Mouse (Mus musculus): ENCODE results near the gene Chp2.
"Not testable (repeated sequence)": the region's sequence is repeated elsewhere in the genome, so short reads cannot be mapped to it uniquely, and the experiment has no call there.

Gene Chp2

DNA sequence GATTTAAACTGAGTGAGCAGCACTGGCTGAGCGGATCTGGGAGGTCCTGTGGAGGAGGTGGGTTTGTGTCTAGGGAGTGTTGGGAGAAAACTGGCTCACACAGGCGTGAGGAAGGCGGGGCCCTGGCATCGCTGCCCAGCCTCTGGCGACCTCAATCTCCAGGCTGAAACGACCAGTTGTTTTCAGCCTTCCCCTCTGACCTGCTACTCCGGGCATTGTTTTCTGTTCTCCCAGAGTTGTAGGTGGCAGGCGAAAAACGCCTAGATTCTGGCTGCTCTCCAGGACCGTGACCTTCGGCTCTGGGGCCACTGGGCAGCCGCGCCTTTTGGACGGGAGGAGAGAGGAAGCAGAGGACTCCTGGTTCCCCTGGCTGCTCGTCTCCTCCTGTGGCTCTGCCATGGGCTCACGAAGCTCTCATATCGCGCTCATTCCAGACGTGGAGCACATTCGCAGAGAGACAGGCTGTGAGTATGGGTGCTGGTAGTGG, at the start of gene Chp2:
Gene Chp2 (plus strand): TSS at position 182 of the 487 bp plus-strand sequence.
- DNase-seq: peak; percentile 32

DNA sequence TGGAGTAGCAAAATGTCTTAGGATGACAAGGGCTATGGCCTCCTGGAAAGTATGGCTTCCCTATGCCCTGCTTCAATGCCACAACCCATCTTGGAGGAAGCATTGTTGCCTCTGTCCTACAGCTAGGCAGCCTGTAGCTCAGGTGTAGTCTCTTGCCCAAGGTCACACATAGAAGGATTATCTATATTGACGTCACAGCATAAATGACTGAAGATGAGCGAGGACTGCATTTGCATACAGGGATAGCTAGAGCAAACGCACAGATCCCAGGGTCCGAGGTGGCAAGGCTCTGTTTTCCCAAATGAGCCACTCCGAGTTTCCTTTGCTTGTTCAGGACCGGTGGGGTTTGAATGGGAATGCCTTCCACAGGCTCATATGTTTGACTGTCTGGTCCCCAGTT, 48.6 kb upstream of the Chp2 start:
- DNase-seq: no peak

DNA sequence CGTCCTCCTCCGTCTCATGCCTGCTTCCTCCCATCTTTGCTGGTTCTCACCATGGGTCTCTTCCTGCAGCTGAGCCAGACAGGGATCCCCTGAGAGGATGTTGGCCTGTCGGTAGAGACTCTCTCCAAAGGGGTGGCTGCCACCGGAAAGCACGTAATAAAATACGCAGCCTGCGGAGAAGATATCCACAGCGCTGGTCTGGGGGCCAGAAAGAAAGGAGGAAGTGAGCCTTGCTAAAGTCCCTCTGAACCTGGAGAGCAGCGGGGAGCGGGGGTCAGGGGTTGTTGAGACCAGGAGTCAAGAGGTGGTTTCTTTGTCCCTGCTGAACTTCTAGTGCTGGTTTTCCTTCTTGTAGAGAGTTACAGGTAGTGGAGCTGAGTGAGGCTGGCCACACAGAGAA, 47.7 kb upstream of the Chp2 start:
- no peak for DNase-seq

DNA sequence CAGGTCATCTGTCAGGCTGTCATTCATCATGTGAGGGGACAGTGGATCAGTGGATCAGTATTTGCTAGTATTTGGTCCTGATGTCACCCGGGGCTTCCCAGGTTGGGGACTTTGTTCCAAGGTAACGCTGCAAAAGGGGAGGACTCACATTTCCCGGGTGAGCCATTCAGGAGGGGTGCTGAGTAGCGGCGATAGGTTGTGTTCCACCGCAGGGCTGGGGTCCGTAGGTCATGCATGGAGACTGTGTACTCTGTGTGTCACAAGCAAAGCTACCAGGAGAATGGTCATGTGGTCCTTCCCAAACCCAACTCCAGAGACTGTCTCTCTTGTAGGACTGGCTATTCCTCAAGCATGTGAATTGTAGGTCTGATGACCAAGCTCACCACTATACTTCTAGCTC, 38.6 kb upstream of the Chp2 start:
- no peak for DNase-seq

DNA sequence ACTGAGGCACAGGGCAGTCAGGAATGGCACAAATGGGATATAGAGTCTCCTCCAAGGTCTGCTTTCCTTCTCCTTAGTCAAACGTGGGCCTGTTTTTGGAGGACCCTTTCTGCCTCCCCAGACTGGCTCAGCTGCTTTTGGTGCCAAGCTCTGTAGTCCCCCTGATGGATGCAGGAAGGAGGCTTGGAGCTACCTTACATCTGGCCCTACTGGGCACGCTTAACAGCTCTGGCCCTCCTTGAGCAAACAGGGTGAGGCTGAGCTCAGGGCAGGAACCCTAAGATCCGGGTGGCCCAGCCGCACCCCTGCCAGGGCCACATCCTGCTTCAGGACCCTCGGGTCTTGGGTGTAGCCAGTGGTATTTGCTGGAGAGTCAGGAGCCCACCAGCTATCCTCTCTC, 34.7 kb upstream of the Chp2 start:
- DNase-seq: no peak

DNA sequence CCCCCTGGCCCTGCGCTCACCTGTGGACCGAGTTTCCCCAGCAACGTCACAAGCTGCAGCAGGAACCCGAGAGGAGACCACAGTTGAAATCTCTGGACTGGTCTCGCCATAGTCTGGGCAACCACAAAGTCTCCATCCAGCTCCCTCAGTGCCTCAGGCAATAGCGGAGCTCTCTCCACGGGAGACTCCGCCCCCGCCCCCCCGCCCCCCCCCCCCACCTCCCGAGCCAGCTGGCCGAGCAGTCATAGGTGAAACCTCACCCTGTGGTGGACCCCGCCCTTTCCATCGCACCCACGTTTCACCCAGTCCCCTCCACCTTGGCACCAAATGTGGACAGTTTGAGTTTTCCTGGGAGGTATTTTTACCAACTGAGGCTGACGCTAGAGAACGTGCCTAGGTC, 33.3 kb upstream of the Chp2 start, which contains the start of gene Ern2:
Gene Ern2 (minus strand): TSS at position 165 of the 400 bp plus-strand sequence.
- no peak for DNase-seq

DNA sequence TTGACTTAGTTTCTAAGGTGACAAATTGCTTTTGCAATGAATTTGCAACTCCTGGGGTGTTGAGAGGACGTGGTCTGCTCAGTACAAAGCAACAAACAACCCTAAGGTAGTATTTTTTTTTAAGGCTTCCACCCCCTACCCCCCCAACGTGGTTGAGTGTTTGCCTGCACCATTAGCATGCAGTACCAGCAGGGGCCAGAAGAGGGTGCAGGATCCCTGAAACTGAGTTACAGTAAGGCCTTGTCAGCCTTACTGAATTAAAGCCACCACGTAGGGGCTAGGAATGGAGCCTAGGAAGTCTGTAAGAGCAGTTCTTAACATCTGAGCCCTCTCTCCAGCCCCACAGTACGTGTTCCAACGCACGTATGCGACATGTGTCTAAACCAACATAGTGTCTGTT, 29.8 kb upstream of the Chp2 start:
- peak; percentile 44 for DNase-seq

DNA sequence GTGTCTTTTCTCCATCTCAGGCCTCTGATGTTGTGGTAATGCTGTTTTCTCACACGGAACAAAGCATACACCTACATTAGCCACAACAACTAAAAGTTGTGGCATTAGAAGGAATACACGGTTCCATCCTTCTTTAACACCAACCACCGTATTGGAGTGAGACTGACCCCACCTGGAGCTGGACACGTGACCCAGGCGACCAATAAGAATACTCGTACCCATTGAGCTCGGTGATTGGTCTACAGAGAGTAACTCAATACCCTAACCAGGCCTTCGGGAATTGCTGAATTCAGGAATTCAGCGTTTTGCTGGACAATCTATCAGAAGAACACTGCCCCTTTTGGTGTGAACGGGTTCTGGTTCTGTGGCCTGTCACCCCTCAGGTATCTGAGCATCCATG, 28.2 kb upstream of the Chp2 start:
- no peak for DNase-seq

DNA sequence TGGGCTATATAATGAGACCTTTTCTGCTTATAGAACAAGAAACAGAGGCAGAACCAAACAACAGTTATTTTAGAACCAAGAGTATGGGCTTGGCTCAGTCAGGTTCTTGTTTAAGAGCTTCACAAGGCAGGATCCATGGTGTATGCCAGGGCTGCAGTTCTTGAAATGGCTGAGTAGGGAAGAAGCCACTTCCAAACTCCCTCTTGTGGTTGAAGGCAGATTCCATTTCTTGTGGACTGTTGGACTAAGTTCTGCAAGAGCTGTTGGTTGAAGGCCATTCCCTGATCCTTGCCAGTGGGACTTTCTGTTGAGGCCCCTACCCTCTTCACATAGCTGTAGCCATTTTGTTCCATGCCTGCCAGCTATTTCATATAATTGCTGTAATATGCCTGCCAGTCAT, 25.4 kb upstream of the Chp2 start:
- DNase-seq: peak; percentile 29

DNA sequence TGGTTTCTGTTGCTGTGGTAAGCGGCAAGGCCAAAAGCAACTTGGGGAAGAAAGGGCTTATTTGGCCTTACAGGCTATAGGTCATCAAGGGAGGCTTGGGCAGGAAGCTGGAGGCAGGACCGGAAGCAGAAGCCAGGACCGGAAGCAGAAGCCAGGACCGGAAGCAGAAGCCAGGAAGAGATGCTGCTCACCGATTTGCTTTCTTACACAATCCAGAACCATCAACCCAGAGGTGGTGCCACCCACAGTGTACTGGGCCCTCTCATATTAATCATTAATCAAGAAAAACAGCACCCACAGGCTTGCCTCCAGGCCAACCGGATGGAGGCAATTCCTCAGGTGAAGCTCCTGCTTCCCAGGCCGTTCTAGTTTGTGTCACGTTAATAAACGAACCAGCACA, 22.5 kb upstream of the Chp2 start:
- peak; percentile 63 for DNase-seq

DNA sequence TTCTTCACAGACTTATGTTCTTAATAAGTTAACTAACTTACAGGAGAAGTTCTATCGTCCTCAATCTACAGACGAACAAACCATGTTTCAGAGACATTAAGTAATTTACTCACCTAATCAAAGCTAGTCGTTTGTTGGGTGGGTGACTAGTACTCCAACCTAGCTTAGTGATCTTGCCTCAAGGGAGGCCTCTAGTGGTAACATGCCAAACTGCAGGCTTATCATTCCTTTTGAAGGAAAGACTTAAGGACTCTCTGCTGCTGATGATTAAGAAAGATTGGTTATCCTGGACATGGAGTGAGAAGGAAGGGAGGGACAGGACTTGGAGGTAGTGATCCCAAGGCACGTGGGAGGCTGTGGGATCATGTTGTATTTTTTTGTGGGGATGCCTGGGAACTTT, 22.0 kb upstream of the Chp2 start:
- peak; percentile 77 for DNase-seq

DNA sequence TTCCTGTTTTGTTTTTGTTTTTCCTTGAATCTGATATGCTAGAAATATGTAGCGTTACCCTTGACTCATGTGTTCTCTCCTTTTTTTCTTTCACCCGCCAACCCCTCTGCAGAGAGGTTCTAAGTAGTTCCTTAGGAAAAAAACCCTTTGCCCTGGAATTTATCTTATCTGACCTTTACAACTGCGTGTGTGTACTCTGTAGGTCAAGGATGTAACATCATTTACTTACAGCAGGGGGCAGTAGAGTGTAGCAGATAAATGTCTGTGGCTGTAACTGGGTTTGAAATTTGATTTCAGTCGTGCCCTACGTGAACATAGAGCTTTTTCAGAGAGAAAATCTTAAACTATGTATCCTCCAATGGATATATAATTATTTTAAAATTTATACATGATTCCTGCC, 20.0 kb upstream of the Chp2 start:
- DNase-seq: peak; percentile 49

DNA sequence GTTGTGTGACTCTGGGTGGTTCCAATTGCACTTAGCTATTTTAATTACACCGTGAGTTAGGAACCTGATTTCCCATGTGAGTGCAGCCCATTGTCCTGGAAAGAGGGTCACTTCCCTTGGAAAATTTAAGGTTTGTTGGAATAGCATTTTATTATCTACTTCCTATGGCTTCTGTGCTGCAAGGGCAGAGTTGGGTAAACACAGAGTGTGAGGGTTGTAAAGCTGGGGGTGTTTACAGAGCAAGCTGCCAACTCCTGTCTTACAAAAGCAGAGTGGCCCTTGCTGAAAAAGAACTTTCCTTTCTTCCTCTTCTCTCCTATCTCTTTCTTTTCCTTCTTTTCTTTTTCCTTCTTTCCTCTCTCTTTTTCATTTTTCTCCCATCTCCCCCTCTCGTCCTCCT, 15.4 kb upstream of the Chp2 start:
- no peak for DNase-seq

DNA sequence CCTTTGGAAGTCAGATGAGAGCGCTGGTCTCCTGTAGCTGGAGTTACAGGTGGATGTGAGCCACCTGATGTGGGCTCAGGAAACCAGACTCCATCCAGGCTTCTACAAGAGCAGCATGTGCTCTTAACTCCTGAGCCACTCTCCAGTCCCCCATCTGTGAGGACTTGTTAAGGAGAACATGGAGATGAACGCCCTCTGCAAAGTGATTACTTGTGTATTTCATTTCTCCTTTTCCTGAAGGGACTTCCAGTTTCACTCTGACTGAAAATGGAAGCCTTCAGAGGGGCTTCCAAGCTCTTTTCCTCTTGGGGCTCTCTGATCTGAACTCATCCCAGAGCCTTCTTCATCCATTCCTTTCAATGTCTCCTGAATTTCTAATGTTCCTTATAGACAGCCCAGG, 13.2 kb upstream of the Chp2 start:
- no peak for DNase-seq

DNA sequence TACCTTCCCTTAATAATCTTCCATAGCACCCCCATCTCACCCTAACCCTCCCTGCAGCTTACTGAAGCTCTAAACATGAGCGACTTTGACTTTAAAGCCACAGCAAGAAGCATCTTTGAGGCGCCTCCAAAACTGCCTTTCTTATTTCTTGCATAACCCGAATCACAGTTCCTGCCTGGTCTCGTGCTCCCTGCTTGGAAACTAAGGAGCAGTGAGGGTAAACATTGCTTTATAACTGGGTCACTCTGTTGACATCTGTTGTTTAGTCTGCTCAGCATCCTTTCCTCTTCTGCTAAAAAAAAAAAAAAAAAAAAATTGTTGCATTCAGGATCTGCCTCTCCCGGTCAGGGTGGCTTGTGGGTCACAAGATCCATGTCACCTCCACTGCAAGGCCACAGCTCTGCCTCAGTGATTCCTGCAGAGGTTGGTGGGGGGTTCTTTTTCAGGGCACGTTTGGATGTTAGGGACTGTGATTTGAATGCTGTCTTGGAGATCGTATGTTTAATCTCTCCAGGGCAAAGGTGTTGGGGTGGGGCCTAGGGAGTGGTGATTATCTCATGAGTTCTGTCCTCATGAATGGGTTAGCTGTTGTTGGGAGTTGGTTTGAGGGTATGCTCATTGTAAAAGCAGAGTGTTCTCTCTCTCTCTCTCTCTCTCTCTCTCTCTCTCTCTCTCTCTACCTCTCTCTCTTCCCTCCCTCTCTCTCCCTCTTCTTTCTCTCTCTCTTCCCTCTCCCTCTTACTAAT, 10.8 kb upstream of the Chp2 start:
- no peak for DNase-seq

DNA sequence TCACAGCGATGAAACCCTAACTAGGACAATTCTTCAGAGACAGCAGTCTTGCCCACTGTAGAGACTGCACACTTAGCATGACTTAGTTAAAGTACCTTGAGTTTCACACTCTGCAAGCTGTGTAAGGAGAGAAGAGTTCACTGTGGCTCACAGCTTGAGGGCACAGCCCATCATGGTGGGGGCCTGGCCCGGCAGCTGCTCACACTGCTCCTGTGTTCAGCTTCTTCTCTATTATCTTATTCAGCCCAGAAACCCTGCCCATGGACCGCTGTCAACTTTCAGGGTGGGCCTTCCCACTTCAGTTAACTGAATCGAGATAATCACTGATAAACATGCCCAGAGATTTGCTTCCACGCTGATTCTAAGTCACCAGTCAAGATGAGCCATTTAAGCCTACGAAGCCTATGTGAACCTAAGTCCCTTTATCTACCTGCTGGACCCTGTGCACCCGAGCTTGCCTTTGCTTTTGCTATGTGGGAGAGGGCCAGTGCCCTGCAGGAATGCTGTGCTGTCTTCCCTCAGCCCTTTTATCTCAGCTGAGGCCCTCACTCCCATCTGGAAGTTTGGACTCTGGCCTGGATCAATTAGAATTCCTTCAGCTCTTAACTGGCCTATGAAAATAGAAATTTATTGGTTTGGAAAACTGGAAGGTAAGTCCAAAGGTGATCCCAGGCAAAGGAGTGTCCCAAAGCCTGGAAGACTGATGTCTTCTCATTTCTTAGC, 6.9 kb downstream of the Chp2 start:
- DNase-seq: no peak

DNA sequence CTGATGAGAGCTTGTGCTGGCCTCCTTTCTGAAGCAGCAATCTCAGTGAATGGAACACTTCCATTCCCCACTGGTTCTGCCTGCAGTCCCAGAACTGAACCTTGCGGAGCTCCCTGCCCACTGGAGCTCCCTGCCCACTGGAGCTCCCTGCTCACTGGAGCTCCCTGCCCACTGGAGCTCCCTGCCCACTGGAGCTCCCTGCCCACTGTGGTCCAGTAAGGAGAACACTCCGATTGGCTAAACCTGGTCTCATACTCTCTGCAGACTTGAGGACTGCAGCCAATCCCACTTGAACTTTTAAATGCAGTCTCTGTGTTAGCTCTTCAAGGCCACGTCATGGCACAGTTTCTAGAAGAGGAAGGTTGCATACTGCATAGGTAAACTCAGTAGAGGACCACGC, 7.4 kb downstream of the Chp2 start:
- DNase-seq: no peak

DNA sequence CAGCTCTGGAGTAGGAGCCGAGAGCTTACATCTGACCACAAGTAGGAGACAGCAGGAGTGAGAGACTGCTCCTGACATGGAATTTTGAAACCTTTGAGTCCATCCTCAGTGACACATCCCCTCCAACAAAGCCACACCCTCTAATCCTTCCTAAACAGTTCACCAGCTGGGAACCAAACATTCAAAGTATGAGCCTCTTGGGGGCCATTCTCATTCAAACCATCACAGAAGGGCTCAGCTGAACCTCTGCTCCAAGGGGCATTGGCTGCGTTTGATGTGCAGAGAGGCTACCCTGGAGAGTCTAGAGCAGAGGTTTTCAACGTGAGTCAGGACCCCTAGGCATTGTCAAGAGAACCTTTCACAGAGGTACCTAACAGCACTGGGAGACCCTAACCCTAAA, 10.0 kb downstream of the Chp2 start:
- DNase-seq: no peak

DNA sequence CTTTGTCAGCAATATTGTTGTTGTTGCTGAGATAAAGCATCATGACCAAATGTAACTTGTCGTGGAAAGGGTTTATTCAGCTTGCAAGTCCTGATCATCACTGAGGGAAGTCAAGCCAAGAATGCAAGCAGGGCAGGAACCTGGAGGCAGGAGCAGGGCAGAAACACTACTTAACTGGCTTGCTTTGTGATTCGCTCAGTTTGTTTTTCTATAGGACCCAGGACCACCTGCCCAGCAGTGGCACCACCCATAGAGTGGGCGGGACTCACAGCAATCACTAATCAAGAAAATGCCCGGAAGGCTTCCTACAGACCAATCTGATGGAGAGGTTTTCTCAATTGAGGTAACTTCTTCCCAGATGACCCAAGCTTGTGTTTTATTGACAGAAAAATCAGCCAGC, 10.6 kb downstream of the Chp2 start:
- DNase-seq: no peak

DNA sequence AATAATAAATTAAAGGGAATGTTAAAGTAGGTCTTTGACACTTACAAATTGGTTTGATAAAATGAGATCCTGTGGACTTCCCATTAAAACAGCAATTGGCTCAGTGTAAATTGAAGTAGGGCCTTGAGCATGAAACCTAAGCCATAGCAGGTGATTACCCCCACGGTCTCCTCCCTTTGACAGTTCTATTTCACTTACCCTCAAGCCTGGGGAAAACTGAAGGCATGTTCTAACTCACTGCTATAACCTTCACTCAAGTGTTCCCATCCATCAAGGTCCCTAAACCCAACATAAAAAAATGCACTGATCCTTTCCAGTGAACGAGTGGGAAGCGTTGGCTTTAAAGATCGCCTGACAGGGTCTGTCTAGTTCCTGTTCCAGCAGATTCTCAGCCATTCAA, 11.6 kb downstream of the Chp2 start:
- no peak for DNase-seq

DNA sequence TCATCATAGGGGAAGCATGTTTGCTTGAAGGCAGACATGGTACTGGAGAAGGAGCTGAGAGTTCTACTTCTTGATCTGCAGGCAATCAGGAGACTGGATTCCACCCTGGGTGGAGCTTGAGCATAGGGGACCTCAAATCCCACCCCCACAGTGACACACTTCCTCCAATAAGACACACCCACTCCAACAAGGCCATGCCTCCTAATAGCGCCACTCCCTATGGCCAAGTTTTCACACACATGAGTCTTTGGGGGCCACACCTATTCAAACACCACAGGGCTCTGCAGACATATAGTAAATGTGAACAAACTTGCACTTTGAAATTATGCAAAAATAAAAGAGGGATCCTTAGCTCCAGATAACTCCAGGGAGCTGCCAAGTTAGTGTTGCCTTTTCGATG, 19.6 kb downstream of the Chp2 start:
- no peak for DNase-seq

DNA sequence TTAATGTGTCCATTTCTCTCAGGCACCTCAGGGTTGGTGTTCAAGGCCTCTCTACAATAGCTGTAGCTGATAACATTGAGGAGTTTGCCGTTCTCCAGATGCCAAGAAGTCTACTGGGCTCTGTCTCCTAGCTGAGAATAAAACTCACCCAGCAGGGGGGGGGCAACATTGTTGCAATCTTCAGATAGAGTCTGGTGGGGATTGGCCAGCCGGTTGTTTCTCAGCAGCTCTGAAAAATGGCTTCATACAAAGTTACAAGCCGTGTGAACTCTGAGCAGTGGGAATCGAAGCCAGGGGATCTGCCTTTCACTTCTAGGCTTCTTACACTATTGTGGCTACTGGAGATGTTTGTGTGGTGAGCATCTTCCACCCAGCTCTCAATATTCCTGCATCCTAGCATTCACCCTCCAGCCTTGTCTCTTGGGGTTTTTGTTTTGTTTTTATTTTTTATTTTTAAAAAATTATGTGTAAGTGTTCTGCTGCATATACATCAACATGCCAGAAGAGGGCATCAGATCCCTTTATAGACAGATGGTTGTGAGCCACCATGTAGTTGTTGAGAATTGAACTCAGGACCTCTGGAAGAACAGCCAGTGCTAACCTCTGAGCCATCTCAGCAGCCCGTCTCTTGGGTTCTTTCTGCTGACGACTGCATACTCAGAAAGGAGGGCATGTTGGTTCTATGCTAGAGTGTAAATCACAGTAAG, 21.3 kb downstream of the Chp2 start:
- DNase-seq: no peak

DNA sequence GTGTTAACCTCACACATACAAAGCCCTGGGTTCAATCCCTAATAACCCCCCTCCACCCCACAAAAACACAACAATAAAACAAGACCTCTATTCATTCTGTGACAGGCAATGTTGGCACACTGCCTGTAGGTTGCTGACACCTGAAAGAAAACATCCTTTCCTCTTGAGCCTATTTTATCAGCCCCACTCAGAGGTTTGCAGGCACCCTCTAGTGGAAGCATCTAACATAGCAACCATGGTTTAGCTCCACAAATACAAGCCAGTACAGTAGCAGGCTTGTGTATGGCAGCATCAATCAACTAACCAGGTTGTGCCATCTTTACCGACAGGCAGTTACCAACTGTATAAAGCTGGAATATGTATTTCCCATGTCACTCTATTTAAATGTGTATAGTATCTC, 23.0 kb downstream of the Chp2 start:
- DNase-seq: peak; percentile 44

DNA sequence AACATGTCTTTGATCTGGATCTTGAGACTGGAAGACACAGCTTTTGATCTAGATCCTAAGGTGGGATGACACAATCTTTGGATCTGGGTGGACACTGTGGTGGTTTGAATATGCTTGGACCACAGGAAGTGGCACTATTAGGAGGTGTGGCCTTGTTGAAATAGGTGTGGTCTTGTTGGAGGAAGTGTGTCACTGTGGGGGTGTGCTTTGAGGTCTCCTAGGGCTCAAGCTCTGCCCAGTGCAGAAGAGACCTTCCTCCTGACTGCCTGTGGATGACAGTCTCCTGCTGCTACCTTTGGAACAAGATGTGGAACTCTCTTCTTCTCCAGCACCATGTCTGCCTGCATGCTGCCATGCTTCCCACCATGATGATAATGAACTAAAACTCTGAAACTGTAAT, 23.4 kb downstream of the Chp2 start:
- DNase-seq: not testable (repeated sequence)
